Mouse (Mus musculus): ENCODE data around the gene Gm3336. TPM values are rescaled to one million over a fixed set of nuclear protein-coding genes. Genes with fewer than 3 reads are reported as not detected.

Gene Gm3336
- polyA plus RNA-seq, 1 experiment: not detected

- peaks cover 16% of the 10 kb centered on the region for H3K4me1 ChIP-seq (ENCODE audit: control insufficient read depth, insufficient read depth, insufficient read length, low read length)
- no peak overlapping the region for H3K4me3 ChIP-seq (ENCODE audit: insufficient read depth, low read depth, low read length)
- no peak overlapping the region for H3K27ac ChIP-seq (replicated peaks; ENCODE audit: low read depth, low read length)
Measured at GRCm38 (mm10) chr8:70756476-70757040, 38.2 kb downstream of the Gm3336 start.

- Histone ChIP-seq H3K4me1 (ENCODE audit: control insufficient read depth, insufficient read depth, insufficient read length, low read length) (peaks cover 16% of the 10 kb centered on the region), H3K4me3 (ENCODE audit: insufficient read depth, low read depth, low read length) (no peak overlapping the region), H3K27ac (replicated peaks; ENCODE audit: low read depth, low read length) (no peak overlapping the region)
Measured at GRCm38 (mm10) chr8:70757523-70758307, 39.4 kb downstream of the Gm3336 start.

GRCm38 (mm10) chr8:70758308-70758615 lies 39.9 kb downstream of the Gm3336 start:
- Histone ChIP-seq H3K4me3 (ENCODE audit: insufficient read depth, low read depth, low read length) (no peak overlapping the region), H3K27ac (replicated peaks; ENCODE audit: low read depth, low read length) (no peak overlapping the region), H3K4me1 (ENCODE audit: control insufficient read depth, insufficient read depth, insufficient read length, low read length) (peaks cover 14% of the 10 kb centered on the region)

GRCm38 (mm10) chr8:70758616-70759561 lies 40.5 kb downstream of the Gm3336 start:
- Histone ChIP-seq H3K4me3 (ENCODE audit: insufficient read depth, low read depth, low read length) (peak overlapping the region; percentile 70), H3K27ac (replicated peaks; ENCODE audit: low read depth, low read length) (peak overlapping the region; percentile 37; the same call in 1 of the 2 replicates), H3K4me1 (ENCODE audit: control insufficient read depth, insufficient read depth, insufficient read length, low read length) (peaks cover 9% of the 10 kb centered on the region)

DNA sequence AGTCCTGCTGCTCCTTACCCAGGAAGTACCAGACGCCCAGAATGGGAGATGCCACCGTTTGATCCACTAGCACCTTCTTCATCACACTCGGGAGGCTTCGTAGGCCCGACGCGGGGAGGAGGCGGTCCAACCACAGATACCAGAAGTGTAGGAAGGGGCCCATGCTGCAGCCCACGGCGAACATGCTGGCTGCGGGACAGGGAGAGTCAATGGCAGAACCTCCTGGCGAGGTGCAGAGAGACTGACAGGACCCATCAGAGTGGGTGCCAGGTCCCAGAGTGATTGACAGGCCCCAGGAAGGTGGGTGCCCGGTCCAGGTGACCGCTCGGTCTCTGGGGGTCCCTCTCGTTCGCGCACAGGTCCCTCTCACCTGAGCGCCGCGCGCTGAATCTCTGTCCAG lies 42.0 kb downstream of the Gm3336 start:
- Histone ChIP-seq H3K4me1 (ENCODE audit: control insufficient read depth, insufficient read depth, insufficient read length, low read length) (peaks cover 6% of the 10 kb centered on the region), H3K27ac (replicated peaks; ENCODE audit: low read depth, low read length) (peak overlapping the region; percentile 33), H3K4me3 (ENCODE audit: insufficient read depth, low read depth, low read length) (peak overlapping the region; percentile 70)

DNA sequence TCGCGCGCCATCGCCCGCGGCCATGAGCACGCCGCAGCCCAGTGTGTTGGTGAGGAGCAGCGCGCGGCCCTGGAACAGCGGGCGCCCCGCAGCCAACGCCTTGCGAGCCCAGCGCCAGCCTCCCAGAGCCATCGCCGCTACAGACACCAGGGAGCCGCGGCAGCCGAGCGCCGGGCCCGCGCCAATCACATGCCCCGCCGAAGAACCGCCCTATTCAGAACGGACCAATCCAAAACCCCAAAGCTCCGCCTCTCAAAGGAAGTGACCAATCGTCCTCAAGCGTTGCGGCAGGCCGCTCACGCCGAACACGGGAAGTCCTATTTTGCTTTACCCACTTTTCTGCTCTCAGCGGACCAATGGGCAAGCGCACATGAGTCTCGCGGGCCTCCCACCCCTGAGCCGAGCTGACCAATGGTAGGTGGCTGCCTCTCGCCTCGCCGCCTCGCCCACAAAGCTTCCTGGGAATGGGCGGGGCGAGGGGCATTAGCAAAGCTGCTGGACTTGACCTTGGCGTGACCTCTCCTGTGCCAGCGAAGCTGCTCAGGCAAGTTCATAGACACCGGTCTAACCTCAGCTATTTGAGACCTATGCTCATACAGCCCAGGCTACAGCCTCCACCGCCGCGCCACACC lies 42.5 kb downstream of the Gm3336 start, which contains the start of gene Mpv17l2:
TSS of gene Mpv17l2 (minus strand) at position 172 of the 632 bp plus-strand sequence.
- H3K4me3 ChIP-seq (ENCODE audit: insufficient read depth, low read depth, low read length): peak within 1 kb of the TSS; percentile 70
- H3K4me1 ChIP-seq (ENCODE audit: control insufficient read depth, insufficient read depth, insufficient read length, low read length): peaks cover 6% of the 10 kb centered on the region

GRCm38 (mm10) chr8:70762118-70762517 lies 43.8 kb downstream of the Gm3336 start:
- H3K4me3 ChIP-seq (ENCODE audit: insufficient read depth, low read depth, low read length): no peak overlapping the region
- H3K4me1 ChIP-seq (ENCODE audit: control insufficient read depth, insufficient read depth, insufficient read length, low read length): peaks cover 11% of the 10 kb centered on the region
- H3K27ac ChIP-seq (replicated peaks; ENCODE audit: low read depth, low read length): 0 out of 2 replicates have a peak overlapping the region, but pooled peaks have one; percentile 3

More for the DNA sequence above, 42.5 kb downstream of the Gm3336 start, which contains the start of gene Mpv17l2:
- peak within 1 kb of the TSS; percentile 92 for H3K27ac ChIP-seq (replicated peaks; ENCODE audit: low read depth, low read length)

- H3K4me1 ChIP-seq (ENCODE audit: control insufficient read depth, insufficient read depth, insufficient read length, low read length): peaks cover 11% of the 10 kb centered on the region
- no peak overlapping the region for H3K27ac ChIP-seq (replicated peaks; ENCODE audit: low read depth, low read length)
- H3K4me3 ChIP-seq (ENCODE audit: insufficient read depth, low read depth, low read length): no peak overlapping the region
Measured at GRCm38 (mm10) chr8:70763354-70763753, 45.0 kb downstream of the Gm3336 start.

DNA sequence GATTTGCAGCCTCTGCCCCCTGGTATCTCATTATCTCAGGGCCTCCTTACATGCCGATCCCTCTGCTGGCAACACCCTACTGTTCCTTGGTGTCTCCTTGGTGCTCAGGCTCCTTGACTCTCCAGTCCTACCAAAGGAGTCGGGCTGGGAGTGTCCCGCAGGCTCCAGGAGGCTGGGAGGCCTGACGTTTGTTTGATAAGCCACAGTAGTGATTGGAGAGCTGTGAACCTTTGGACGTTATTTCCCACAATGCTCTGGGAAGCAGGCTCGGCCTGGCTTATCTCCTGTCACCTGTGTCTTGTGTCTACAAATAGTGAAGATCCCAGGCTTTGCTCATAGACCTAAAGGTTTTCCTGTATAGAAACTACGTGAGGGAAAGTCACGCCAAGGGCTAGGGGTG lies 45.7 kb downstream of the Gm3336 start:
- Histone ChIP-seq H3K4me3 (ENCODE audit: insufficient read depth, low read depth, low read length) (no peak overlapping the region), H3K4me1 (ENCODE audit: control insufficient read depth, insufficient read depth, insufficient read length, low read length) (peaks cover 11% of the 10 kb centered on the region), H3K27ac (replicated peaks; ENCODE audit: low read depth, low read length) (no peak overlapping the region)

DNA sequence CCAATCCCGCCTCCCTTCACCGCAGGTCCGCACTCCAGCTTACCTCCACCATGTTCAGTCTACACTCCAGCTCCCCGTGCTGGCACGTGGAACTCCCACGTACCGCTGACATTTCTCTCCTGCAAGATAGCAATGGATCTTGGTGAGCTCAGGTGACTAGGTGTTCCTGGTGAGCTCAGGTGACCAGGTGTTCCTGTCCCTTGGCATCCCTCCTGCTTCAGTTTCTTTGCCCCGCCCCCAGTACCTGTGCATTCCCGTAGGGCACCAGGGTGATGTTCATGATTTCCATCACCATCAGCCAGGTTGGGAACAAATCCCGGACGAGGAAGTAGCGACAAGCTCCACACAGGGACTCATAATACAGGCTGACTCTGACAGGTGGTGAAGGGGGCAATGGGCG lies 46.3 kb downstream of the Gm3336 start:
- Histone ChIP-seq H3K4me1 (ENCODE audit: control insufficient read depth, insufficient read depth, insufficient read length, low read length) (peaks cover 11% of the 10 kb centered on the region), H3K27ac (replicated peaks; ENCODE audit: low read depth, low read length) (no peak overlapping the region), H3K4me3 (ENCODE audit: insufficient read depth, low read depth, low read length) (no peak overlapping the region)

DNA sequence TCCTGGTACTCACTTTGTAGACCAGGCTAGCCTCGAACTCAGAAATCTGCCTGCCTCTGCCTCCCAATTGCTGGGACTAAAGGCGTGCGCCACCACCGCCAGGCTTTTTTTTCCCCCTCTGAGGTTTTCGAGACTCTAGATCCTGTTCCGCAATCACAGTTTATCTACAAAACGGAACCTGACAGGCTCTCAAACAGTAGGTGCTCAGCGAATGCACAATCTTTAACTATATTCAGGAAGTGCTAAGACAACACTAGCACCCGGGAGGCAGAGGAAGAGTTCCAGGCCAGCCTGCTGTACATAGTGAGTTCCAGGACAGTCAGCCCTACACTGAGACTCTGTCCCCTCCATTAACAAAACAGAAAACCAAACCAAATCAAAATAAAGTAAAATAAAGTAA lies 47.0 kb downstream of the Gm3336 start:
- H3K4me3 ChIP-seq (ENCODE audit: insufficient read depth, low read depth, low read length): 0 out of 2 replicates have a peak overlapping the region, but pooled peaks have one; percentile 6
- peaks cover 7% of the 10 kb centered on the region for H3K4me1 ChIP-seq (ENCODE audit: control insufficient read depth, insufficient read depth, insufficient read length, low read length)
- H3K27ac ChIP-seq (replicated peaks; ENCODE audit: low read depth, low read length): no peak overlapping the region

DNA sequence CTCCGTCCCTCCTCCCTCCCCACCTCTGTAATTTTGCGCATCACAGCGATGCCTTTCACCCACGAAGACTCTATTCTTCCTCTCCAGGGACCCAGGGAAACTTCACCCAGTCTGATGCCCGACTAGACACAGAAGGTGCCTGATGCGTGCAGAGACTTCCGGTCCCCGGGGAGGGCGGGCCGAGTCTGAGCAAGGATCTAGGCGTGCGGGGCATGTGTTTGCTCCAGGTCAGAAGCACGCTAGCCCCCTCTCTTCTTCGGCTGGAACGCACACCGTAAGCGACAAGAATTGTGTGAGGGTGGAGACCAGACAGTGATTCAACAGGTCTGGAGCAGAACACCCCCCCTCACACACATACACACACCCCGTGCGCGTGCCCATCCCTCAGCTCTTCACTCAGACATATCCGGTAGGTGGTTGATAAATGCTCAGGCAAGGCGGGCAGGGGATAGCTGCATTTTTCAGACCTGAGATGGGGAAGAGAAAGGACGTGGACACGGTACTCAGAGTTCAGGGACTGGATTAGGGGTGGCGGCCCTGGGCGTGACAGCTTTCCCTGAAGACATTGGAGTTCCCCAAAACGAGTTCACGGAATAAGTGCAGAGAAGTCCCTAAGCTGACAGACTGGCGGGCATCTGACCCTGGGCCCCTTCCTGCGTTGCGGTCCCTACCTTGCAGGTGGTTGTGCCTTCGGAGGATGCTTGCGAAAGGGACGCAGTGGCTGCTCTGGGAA lies 47.7 kb downstream of the Gm3336 start:
- peak overlapping the region; percentile 54 for H3K4me3 ChIP-seq (ENCODE audit: insufficient read depth, low read depth, low read length)
- peak overlapping the region; percentile 41; the same call in 1 of the 2 replicates for H3K27ac ChIP-seq (replicated peaks; ENCODE audit: low read depth, low read length)
- peaks cover 7% of the 10 kb centered on the region for H3K4me1 ChIP-seq (ENCODE audit: control insufficient read depth, insufficient read depth, insufficient read length, low read length)

DNA sequence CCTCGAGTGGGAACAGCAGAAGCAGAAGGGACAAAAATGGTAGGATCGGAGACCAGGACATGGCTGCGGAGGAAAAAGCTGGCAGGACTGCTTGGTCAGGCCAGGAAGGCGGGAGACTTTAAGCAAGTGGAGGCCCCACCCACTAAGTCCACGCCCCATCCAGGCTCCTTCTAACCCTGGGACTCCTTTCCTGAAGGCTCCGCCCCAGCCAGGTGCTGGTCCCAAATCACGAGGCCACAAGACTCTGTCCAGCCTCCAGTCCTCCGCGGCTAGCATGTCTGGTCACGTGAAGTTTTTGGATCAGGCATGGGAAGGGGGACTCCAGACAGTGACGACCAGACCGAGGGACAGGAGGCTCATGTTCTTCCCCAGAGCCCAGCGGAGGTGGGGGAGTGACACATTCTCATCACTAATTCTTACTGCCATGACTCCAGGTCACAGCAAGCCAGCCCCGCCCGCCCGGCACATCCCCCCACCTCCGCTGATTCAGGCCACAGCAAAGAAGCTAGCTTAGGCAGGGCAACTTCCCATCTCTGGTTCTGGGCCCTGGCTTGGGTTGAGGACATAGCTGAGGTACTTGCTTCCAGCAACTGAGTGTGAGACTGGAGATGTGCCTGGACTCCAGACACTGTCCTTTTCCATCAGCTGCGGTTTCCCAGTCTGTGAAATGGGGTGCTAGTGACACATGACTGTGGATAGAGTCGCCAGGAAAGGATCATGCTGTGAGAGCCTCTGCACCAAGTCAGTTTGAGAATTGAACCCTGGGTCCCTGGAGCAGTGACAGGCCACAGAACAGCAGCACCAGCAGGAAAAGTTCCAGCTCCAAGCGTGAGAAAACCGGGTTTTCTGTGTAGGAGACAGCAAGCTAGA lies 48.5 kb downstream of the Gm3336 start:
- peak overlapping the region; percentile 54 for H3K4me3 ChIP-seq (ENCODE audit: insufficient read depth, low read depth, low read length)
- peak overlapping the region; percentile 41 for H3K27ac ChIP-seq (replicated peaks; ENCODE audit: low read depth, low read length)
- H3K4me1 ChIP-seq (ENCODE audit: control insufficient read depth, insufficient read depth, insufficient read length, low read length): peaks cover 5% of the 10 kb centered on the region
